Mouse (Mus musculus): ENCODE results near the gene Tfr2.
A peak's percentile ranks its signal among the peaks of the same experiment; 100 is the strongest.

Tfr2 gene

DNA sequence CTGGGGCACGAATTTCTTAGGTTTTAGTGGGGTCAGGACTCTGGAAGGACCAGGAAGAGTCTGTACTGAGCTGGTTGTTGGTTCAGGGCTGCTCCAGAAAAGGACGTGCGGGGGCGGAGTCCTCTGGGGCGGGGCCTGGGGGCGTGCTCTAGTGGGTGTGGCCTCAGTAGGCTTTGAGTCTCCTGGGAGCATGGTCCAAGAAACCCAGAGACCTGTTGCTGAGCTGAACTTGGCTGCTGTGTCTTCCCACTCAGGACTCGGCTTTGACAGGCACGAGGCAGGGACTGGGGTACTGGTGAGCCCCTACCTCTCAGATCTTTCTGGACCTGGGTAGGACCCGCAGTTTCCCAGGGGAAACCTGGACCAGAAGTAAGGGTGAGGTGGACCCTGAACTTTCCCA is at the start of gene Tfr2:
TSS of gene Tfr2 (plus strand) at position 176 of the 400 bp plus-strand sequence.
- no peak for DNase-seq (ENCODE audit: low read depth, low spot score)

DNA sequence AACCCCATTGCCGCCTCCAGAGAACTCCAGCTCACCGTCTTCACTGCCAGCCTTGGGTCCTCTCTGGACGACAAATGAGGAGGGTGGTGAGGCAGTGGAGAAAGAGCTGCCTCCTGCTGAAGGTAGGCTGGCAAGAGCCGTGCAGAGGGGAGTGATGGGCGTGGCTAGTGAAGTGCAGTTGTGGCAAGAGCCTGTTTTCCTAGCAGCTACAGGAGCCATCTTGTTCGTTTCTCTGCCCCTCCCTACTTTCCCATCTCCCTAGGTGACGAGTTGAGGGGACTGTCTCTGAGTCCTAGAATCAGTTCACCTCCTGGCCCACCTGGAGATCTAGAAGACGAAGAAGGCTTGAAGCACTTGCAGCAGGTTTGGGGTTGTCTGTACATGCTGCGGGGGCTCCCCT is 47.8 kb upstream of the Tfr2 start:
- DNase-seq (ENCODE audit: low read depth, low spot score), result no peak

DNA sequence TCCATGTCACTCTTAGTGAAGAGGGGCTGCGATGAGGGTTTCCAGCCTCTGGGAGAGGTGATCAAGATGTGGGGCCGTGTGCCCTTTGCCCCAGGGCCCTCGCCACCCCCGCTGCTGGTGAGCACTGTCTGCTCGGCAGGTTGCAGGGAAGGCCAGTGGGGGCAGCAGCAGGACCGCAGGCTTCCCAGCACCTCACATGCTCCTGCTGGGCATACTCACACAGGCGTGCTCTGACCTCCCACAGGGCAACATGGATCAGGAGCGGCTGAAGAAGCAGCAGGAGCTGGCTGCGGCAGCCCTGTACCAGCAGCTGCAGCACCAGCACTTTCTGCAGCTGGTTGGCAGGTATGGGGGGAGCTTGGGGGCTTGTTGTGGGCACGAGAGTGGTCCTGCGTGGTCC is 46.9 kb upstream of the Tfr2 start:
- DNase-seq (ENCODE audit: low read depth, low spot score), result no peak

DNA sequence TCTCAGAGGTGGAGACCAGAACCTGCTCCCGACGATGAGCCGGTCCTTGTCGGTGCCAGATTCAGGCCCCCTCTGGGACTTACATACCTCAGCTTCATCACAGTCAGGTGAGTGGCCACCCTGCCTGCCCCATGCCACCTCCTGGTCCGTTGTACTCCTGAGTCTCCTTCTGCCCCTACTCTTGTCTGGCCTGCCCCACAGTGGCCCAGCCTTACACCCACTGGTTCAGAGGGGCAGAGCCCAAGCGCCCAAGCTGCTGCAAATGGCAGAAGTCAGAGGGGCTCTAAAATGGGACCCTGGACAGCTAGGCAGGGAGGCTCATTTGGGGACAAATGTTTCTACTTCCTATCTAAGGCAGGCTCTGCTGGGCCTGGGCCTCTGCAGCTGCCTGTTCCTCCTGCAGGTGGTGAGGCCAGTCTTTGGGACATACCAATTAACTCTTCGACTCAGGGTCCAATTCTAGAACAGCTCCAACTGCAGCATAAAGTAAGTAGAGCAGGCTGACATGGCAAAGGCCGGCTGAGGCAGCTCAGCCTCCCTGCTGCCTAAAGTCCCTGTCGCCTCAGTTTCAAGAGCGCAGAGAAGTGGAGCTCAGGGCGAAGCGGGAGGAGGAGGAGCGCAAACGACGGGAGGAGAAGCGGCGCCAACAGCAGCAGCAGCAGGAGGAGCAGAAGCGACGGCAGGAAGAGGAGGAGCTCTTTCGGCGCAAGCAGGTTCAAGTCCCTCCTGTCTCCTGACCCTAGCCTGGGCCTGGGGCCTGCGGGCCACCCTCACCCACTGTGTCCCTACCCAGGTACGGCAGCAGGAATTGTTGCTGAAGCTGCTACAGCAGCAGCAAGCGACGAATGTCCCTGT is 46.0 kb upstream of the Tfr2 start:
- no peak for DNase-seq (ENCODE audit: low read depth, low spot score)

DNA sequence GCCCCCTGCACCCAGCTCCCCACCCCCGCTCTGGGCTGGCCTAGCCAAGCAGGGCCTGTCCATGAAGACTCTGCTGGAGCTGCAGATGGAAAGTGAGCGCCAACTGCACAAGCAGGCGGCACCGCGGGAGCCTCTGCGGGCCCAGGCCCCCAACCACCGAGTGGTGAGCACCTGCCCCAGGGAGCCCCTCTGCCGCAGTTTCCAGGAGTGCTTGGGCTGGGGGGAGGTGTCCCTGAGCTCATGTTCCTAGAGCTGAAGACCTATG is 45.5 kb upstream of the Tfr2 start:
- DNase-seq (ENCODE audit: low read depth, low spot score), result no peak

DNA sequence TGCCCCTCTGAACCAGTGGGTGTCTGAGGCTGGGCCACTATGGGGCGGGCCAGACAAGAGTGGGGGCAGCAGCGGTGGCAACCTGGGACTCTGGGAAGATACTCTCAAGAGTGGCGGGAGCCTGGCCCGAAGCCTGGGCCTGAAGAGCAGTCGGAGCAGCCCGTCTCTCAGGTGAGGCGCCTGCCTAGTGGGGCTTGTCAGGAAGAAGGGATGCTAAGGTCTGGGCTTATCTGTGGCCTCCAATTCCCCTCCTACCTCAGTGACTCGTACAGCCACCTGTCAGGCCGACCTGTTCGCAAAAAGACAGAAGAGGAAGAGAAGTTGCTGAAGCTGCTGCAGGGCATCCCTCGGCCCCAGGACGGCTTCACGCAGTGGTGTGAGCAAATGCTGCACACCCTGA is 45.0 kb upstream of the Tfr2 start:
- no peak for DNase-seq (ENCODE audit: low read depth, low spot score)

DNA sequence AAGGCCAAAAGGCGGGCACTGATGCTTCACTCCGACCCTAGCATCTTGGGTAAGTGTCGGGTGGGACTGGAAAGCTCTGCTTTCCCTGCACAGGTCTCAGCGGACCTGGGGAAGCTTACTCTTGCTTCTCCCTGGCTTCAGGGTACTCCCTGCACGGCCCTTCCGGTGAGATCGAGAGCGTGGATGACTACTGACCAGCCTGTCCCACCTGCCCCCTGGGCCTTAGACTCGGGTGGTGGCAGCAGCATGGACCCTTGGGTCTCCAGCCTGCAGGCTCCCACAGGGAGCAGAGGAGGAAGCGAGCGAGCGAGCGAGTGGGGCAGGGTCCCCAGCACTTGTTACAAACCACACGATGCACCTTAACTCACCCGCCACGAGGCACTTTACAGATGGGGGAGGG is 44.1 kb upstream of the Tfr2 start:
- DNase-seq (ENCODE audit: low read depth, low spot score), result no peak

DNA sequence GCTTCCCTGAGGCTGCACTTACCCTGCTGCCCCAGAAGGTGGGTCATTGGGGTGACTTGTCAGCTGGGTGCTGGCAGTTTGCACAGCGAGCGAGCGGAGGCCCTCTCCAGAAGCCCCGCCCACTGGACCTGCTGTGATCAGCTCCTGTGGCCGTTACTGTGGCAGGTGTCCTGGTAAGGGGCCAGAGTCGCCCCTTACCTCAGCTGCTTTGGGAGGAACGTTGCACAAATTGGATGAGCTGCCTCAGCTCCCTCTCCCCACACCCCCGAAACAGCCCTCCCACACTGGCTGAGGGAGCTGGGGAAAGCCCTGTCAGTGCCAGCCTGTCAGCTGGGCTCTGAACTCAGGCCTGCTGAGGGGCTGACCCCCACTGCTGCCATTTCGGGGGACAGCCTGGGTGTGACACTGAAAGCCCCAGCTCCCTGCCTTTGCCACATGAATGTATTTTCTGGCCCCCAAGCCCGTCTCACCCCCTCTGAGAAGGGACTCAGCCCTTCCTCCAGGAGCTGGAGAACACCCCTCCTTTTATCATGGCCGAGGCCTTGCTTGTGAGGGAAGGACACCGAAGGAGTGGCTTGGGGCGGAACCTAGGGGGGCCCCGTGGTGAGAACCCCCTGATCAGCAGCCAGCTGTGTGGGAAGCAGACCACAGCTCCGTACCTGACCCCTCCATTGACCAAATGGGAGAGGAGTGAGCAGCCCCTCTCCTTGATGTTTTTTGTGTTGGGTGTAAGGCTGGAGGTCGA is 43.3 kb upstream of the Tfr2 start:
- no peak for DNase-seq (ENCODE audit: low read depth, low spot score)

DNA sequence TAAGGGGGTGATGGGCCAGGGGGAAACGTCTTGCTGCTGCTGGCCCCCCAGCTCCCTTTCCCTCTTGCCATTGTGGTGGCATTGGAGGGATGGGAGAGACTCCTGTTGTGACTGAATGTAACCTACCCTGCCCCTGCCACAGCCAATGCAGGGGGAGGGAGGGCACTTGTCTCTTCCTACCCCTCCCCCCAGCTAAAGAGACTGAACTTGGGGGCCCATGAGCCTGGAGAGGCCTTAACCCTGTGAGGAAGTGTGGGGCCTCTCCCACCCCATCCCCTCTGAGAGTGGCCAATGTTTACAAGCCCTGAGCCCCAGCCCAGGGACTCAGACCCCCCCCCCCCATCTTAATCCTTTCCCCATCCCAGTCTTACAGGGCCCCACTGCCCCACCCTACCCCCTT is 42.2 kb upstream of the Tfr2 start:
- DNase-seq (ENCODE audit: low read depth, low spot score), result no peak

DNA sequence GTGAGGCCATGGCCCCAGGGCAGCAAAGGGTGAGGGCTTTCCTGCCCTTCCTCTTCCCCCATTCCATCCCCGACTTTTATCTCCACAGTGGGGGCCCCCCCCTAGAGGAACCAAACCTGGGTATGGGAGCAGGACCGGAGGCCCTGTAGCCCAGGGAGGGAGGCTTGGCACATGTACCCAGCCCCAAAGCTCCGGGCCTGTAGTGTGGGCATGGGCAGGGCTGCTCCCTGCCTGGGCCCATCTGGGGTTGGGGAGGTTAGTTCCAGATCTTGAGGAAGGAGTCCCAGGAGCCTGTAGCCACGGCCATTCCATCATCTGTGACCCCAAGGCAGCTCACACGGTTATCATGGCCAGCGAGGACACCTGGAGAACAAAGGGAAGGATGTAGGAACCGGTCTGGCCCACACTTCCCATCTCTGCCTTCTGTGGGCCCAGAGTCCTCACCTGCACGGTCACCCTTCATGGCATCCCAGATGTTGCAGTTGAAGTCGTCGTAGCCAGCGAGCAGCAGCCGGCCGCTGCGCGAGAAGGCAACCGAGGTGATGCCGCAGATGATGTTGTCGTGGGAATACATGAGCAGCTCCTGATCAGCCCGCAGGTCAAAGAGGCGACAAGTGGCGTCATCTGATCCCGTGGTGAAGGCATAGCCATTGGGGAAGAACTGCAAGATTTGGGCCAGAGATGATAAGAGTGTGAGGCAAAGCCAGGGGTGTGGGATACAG is 41.2 kb upstream of the Tfr2 start:
- no peak for DNase-seq (ENCODE audit: low read depth, low spot score)

DNA sequence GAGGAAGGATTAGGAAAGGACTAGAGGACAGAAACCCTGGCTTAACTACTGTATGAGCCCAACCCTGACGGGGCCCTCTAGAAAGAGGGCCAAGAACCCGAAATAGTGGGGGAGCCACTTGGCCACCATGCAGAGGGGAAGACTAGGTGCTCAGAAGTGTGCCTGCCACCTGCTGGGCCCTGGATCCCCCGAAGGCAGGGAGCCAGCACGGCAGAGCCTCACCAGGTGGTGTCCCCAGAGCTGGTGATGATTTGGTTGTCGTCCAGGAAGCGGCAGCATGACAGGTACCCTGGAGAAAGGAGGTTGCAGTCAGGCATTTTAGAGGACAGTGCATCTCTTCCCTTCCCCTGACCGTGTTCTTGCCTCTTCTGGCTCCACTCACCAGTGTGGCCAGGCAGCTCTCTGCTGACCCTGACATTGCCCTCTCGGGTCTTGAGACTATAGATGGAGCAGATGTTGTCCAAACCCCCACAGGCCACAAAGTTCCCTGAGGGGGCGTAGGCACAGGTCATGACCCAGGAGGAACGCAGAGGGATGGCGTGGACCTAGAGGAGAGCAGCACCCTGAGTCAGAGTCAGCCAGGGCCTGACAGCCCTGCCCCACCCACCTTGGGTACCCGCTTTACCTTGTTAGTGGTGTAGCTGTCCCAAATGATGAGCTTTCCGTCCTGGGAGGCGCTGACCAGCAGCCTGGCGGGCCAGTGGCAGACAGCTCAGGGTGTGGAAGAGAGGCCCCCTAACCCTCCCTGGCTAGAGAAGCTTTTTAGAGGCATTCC is 40.2 kb upstream of the Tfr2 start:
- no peak for DNase-seq (ENCODE audit: low read depth, low spot score)

DNA sequence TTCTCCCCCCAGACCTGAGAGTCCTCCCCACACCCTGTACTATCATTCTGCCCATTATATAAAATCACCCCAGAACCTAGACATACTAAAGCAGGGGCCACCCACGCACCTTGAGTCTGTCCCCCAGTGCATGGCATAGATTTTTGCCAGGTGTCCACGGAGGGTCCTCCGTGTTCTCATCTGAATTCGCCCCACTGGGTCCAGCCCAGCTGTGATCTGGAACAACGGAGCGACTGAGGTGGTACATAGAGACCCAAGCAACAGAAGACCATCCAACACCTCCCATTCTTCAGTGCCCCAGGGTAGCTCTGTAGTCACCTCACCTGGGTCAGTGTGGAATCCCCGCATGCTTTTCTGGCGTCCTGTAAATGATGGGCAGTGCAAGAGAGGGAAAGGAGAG is 39.6 kb upstream of the Tfr2 start:
- no peak for DNase-seq (ENCODE audit: low read depth, low spot score)

DNA sequence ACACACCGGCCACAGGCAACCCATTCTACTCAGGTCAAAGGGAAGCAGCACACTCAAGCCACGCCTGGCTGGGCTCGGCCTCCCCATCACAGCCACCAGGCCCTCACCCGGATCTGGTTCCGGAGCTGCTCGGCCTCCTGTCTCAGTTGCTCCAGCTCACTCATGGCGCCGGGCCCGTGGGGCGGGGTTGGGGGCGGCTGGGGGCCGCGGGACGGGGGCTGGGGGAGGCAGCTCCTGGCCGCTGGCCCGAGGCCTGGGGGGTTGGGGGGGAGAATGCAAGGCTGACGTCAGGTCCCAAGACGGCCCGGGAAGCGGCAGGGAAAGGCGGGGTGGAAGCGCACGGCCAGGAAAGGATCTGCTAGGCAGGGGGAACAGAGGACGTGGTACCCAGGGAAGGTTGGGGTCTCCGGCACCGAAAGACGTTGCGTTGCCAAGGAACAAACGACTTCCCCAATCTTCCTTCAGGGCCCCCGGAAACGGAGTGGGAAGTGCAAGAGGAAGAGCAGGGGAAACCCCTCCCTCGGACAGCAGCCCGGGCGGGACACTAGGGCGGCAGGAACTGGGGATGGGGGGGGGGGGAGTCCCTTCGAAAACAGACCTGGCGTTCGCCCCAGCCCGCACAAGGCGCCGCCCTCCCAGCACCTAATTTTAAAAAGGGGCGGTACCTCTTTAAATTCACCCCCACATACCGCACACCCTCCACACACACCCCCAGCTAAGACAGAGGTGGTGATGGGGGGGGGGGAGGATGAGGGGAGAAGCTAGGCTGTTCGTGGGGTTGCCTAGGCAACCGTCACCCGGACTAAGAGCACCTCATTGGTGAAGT is 38.8 kb upstream of the Tfr2 start:
- no peak for DNase-seq (ENCODE audit: low read depth, low spot score)

DNA sequence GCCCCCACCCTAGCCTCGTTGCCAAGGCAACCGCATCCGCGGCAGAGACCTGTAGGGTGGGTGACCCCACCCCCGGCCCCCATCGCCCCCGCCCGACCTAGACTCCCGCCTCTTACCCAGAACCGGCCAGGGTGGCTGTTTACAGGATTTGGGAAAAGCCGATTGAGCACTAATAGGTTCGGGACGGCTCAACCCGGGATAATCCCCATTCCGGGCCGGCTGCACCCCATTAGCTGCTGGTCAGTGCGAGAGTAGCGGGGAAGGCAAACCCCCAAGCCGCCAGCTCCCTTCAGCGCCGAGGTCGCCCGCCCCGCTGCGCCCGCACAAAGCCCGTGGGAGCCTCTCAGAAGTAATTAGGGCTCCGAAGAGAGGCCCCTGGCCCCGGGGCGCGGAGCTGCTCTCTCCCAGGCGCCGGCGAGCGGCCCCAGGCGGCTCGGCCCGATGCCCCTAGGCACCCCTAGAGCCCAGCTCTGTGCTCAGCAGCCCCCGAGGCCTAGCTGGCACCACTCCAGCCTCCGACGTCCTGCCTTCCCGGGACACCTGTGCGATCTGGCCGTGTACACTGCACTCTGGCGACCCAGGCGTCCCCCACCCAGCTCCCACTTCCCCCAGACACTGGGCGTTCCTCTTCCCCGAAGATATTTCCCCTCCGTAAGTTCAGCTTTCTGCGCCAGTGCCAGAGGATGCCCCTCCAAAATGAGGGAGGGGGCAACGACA is 38.1 kb upstream of the Tfr2 start:
- DNase-seq (ENCODE audit: low read depth, low spot score), result peak; percentile 78

DNA sequence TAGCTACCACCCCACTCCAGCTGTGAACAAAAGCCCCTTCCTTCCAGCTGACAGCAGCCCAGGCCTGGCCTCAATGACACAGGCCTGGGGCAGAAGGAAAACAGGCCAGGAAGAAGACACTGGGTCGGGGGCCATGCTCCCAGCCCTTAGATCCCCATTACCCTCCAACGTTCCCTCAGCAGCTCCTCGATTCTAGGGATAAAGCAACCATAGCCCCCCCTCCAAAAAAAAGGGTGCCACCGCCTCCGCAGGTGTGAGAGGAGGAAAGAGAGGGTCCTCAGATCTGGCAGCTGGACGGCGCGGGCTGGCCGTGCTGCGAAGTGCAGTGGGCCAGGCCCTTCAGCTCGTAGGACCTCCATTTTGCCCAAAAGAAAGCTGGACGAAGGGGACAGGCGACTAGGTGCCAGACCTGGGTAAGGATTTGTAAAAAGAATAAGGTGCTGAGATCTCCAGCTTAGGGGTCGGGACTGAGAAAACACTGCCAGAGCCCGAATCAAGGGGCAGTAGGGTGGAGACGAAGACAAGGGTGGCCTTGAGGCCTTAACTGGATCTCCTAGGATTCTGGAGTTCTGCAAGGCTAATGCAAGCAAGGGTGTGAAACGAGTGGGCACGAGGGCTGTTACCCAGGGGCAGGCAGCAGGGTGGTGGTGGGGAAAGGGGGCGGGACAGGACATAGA is 37.4 kb upstream of the Tfr2 start:
- no peak for DNase-seq (ENCODE audit: low read depth, low spot score)

DNA sequence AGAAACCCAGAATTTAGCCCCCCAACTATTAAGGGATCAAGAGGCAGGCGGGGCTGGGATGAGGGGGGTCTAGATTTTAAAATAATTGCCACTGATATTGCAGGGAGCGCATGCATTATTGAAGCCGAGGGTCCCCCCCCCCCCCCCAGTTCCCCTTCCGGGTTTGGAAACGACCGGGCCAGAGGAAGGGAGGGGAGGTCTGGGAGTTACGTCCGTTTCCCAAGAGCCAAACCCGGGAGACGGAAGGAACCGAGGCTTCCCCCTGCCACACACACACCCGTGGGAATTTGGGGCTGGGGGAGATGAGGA is 36.9 kb upstream of the Tfr2 start:
- peak; percentile 23 for DNase-seq (ENCODE audit: low read depth, low spot score)

DNA sequence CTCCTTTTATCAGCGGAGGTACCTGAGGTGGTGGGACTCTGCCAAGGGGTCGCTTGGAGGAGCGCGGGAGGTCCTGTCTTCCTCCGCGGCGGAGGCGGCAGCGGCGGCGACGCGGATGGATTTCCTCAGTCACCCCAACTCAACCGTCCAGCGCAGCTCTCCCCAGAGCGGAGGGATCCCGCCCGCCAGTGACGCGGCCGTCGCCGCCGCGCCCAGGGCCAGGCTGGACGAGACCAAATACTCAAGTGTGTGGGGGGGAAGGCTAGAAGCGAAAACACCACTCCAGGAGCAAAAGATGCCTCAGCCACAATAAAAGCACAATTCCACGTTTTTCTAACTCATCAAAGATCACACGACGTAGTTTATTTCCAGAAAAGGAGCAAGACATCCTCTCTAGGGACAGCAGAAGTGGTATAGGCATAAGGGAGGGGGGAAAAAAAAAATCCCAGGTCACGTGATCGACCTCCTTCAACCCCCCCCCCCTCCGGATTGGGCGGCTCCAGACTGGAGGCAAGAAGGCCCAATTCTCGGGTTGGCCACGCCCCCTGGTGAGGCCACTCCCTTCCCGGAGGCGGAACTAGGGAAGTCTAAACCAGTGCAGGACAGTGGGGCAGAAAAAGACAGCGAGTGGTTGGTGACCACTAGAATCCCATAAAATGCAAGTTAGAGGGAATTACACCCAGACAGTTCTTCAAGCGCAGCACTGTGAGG is 36.4 kb upstream of the Tfr2 start, which contains the start of the genes Epo and Gnb2:
TSS of gene Epo (minus strand) at position 126 of the 711 bp plus-strand sequence.
TSS of gene Gnb2 (minus strand) at position 394 of the 711 bp plus-strand sequence.
- peak; percentile 72 for DNase-seq (ENCODE audit: low read depth, low spot score)

DNA sequence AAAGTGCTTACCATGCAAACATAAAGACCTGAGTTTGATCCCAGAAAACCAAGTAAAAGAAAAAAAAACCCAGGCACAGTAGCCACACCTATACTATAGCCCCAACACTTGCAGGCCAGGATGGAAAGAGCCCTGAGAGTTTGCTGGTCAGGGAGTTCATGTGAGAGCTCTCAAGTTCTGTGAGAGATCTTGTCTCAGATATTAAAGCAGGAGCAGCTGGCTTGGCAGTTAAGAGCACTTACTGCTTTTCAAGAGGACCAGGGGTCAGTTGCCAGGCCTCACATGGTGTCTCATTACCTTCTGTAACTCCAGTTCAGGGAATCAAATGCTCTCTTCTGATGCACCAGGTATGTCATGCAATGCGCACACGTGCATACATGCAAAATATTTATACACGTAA is 34.9 kb upstream of the Tfr2 start:
- DNase-seq (ENCODE audit: low read depth, low spot score), result no peak

DNA sequence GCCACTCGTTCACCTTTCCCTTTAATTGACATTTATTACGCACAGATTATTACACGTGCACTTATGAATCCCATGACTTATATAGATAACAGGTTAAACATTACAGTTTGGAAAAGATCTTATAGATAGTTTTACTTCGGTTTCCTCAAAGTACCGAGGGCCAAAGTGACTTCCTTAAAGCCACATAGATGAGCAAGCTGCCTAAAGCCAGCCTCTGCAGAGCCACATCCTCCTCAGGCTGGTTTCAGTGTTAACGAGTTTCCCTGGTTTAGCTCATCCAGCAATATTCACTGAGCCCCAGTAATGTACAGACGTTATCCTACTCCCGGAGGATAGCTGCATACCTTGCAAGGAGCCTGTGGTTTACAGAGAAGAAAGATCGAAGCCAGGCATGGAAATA is 34.3 kb upstream of the Tfr2 start:
- DNase-seq (ENCODE audit: low read depth, low spot score), result no peak

Data from retina, adult 2 months (tissue).